Mouse (Mus musculus) ES-Bruce4 (cell line): Measurements from ENCODE around the gene Cebpa. TPM values are rescaled to one million over a fixed set of nuclear protein-coding genes. Genes with fewer than 3 reads are reported as not detected.

Experiments
- H3K27ac ChIP-seq: 2 replicates; pipeline ENCODE4 v1.5.1; 2012; ENCODE audit warnings: low read length, inconsistent platforms; ENCODE audit not compliant: insufficient read depth
- H3K27me3 ChIP-seq: 2 replicates; pipeline ENCODE4 v1.6.1; 2012; ENCODE audit warnings: mild to moderate bottlenecking, low read length, inconsistent platforms; ENCODE audit not compliant: control insufficient read depth, poor library complexity, insufficient read depth, severe bottlenecking
- H3K36me3 ChIP-seq: 2 replicates; pipeline ENCODE4 v1.6.1; 2012; ENCODE audit warnings: inconsistent platforms, mild to moderate bottlenecking, low read length, moderate library complexity; ENCODE audit not compliant: control insufficient read depth, poor library complexity, insufficient read depth, severe bottlenecking
- H3K4me1 ChIP-seq: one replicate; pipeline ENCODE4 v1.8.1; 2011; ENCODE audit warnings: low read length; ENCODE audit not compliant: control insufficient read depth, insufficient read depth
- H3K4me3 ChIP-seq: 2 replicates; pipeline ENCODE4 v1.5.1; 2011; ENCODE audit warnings: low read depth, mild to moderate bottlenecking, low read length
- H3K9ac ChIP-seq: 2 replicates; pipeline ENCODE4 v1.6.1; 2012; ENCODE audit warnings: low read depth, mild to moderate bottlenecking, inconsistent platforms; ENCODE audit not compliant: poor library complexity, severe bottlenecking
- H3K9me3 ChIP-seq: replicated peaks from 2 replicates; pipeline ENCODE4 v1.6.1; 2012; ENCODE audit warnings: mild to moderate bottlenecking, low read length, inconsistent platforms; ENCODE audit not compliant: control insufficient read depth, poor library complexity, insufficient read depth, severe bottlenecking
- CTCF ChIP-seq: IDR thresholded peaks from one replicate; pipeline ENCODE4 v1.8.1; 2011; ENCODE audit warnings: low read depth, low read length
- EP300 ChIP-seq: IDR thresholded peaks from 2 replicates; pipeline ENCODE4 v1.6.1; 2011; ENCODE audit warnings: low read depth, low read length; ENCODE audit not compliant: insufficient read depth
- POLR2A ChIP-seq: IDR thresholded peaks from one replicate; pipeline ENCODE4 v1.8.1; 2011; ENCODE audit warnings: low read length; ENCODE audit not compliant: insufficient read depth
- polyA plus RNA-seq: library from polyadenylated mRNA; stranded (reverse); fragments of >200 nt; gene quantifications from 2 replicates; pipeline ENCODE4 v1.2.4, GENCODE M21; 2011; ENCODE audit warnings: low read depth; ENCODE audit not compliant: missing spikeins, insufficient read depth, insufficient read length

Gene Cebpa
- polyA plus RNA-seq = 1.7 TPM in 2 replicates

- TF ChIP-seq POLR2A = no peak
- no peak; the same call in 1 of the 2 replicates for TF ChIP-seq EP300
- peak; percentile 67 for TF ChIP-seq CTCF
- Histone ChIP-seq H3K27ac (no peak within 1 kb of the TSS), H3K9me3 (no peaks in the 10 kb centered on the region), H3K27me3 (peaks cover 28% of the 10 kb centered on the region), H3K4me1 (no peaks in the 10 kb centered on the region), H3K4me3 (peak within 1 kb of the TSS; percentile 65), H3K36me3 (no peaks in the 10 kb centered on the region), H3K9ac (peak within 1 kb of the TSS; percentile 82)
Observed at GRCm38 (mm10) chr7:35118841-35119413, at the start of gene Cebpa. Gene Cebpa (plus strand): TSS chr7:35119293.

- H3K4me3 ChIP-seq = no peak overlapping the region
- H3K9ac ChIP-seq = no peak overlapping the region
- no peaks in the 10 kb centered on the region for H3K36me3 ChIP-seq
- TF ChIP-seq EP300 (no peak), POLR2A (no peak), CTCF (no peak)
- H3K9me3 ChIP-seq = no peaks in the 10 kb centered on the region
- no peak overlapping the region for H3K27ac ChIP-seq
- H3K4me1 ChIP-seq = no peaks in the 10 kb centered on the region
- H3K27me3 ChIP-seq = no peaks in the 10 kb centered on the region
Observed at GRCm38 (mm10) chr7:35076645-35077044, 42.4 kb upstream of the Cebpa start.

DNA sequence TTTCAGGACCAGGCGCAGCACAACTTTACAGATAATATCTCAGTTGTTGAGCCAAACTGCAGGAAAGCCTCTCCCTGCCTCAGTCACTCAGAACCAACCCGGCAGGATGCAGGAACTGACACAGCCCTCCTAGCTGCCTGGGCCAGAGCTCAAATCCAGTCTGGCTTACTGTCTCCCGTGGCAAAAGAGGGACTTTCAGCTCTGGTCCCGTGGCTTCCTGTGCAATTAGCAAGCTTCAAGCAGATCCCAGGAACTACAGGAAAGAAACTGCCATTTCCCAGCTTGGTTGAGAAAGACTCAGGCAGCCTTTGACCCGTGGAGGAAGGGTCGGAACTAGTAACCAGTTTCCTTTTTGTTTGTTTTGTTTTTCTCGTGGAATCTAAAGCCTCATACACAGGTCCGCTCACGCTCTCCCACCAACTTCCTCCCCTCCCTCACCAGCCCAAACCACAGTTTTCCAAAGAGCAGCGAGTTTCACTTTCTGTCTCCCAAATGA, 38.2 kb upstream of the Cebpa start:
- TF ChIP-seq POLR2A (no peak), EP300 (no peak), CTCF (no peak)
- Histone ChIP-seq H3K36me3 (no peaks in the 10 kb centered on the region), H3K27me3 (no peaks in the 10 kb centered on the region), H3K4me1 (no peaks in the 10 kb centered on the region), H3K9ac (no peak overlapping the region), H3K27ac (no peak overlapping the region), H3K9me3 (no peaks in the 10 kb centered on the region), H3K4me3 (no peak overlapping the region)

DNA sequence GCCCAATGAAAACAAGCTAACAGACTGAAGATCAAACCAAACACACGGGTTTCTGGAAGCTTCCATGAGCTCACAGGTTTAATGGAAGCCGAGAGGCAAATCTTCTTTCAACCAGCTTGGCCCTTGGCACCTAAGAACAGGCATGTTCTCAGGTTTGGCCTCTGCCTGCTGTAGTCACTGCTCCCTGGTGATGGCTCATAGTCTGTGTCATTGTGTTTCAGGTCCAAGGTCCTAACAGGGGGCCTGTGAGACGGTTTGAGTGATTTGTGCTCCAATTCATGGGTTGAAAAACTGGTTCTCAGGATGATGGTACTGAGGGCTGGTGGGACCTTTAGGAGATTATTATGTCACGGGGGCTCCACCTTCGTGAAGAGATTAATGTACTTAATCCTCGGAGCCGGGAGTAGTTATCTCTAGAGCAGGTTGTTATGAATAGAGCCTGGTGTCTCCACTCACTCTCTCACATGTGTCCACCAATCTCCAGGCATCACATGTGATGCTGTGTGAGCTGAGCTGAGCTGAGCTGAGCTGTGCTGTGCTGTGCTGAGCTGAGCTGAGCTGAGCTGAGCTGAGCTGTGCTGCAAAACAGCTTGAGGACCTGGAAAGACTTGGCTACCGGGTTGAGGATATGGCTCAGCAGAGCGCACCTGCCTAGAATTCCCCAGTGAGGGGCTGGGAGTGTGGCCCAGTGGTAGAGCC, 37.5 kb upstream of the Cebpa start:
- H3K4me3 ChIP-seq = no peak overlapping the region
- H3K27me3 ChIP-seq = no peaks in the 10 kb centered on the region
- peaks cover 3% of the 10 kb centered on the region for H3K4me1 ChIP-seq
- no peaks in the 10 kb centered on the region for H3K9me3 ChIP-seq
- TF ChIP-seq POLR2A = no peak
- TF ChIP-seq CTCF = no peak
- TF ChIP-seq EP300 = no peak
- H3K36me3 ChIP-seq = no peaks in the 10 kb centered on the region
- no peak overlapping the region for H3K27ac ChIP-seq
- no peak overlapping the region for H3K9ac ChIP-seq

DNA sequence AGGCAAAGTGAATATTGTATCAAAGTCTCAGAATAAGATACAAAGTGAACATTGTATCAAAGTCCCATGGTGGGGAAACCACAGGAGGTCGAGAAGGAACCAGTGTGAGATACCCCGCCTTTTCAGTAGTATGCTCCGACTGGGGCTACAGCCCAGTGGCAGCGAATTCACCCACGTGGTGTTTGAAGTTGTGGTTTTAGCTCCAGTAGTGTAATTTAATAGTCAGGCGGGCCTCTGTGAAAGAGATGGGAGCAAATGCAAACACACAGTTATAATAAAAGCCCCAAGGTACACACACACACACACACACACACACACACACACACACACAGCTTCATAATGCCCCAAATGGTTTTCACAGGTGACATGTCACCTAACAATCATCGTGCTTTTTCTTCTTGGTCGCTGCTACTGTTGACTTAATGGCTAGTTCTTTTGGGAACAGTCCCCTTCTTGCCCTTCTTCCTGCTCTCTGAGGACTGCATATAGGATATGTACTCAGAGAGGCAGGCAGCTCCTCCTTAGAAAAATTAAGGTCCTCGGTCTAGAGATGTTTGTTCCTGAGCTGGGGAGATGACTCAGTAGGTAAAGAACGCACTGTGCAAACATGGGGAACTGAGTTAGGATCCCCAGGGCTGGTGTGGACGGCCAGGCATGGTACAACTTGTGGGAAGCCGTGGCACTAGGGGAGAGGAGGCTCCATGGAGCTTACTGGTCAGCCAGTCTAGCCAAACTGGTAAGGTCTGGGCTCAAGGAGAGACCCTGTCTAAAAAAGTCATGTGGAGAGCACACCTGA, 34.3 kb upstream of the Cebpa start:
- TF ChIP-seq EP300 (no peak), POLR2A (no peak), CTCF (no peak)
- Histone ChIP-seq H3K9me3 (no peaks in the 10 kb centered on the region), H3K4me1 (peaks cover 3% of the 10 kb centered on the region), H3K27ac (no peak overlapping the region), H3K9ac (no peak overlapping the region), H3K27me3 (no peaks in the 10 kb centered on the region), H3K4me3 (no peak overlapping the region), H3K36me3 (no peaks in the 10 kb centered on the region)
